Mouse (Mus musculus): ENCODE results near the gene Ncapd3.

DNA sequence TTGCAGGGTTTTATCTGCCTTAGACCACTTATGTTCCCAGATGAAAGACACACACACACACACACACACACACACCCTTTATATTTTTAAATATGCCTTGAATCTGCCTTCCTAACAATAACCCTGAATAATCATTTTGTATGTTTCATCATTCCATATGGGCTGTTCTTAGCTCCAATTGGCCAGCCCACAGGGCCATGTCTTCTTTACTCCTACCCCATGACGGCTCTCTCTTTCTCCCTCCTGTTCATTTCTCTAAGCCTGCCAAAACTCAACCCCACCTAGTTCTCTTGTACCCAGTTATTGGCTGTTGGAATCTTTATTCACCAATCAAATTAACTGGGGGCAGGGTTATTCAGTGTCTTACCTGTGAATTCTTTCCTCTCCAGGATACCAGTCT, 60.2 kb downstream of the Ncapd3 start:
- TF ChIP-seq CTCF (IDR thresholded peaks at IDR 0.05; ENCODE audit: low read depth) = no peak
- TF ChIP-seq EP300 (IDR thresholded peaks at IDR 0.05; ENCODE audit: low read depth) = no peak
